Mouse (Mus musculus) neural tube, embryonic 11.5 days (tissue): ENCODE data around the gene Pgghg. TPM values are rescaled to one million over a fixed set of nuclear protein-coding genes. Genes with fewer than 3 reads are reported as not detected.

Experiments used
- ATAC-seq: fragments of 200-750 bp; cut with Nextera tagmentation; 2 replicates; pipeline ENCODE4 v1.8.0; 2017; ENCODE audit warnings: moderate number of reproducible peaks, mild to moderate bottlenecking, moderate TSS enrichment, moderate library complexity; ENCODE audit not compliant: insufficient read depth, low FRiP score, low TSS enrichment
- DNase-seq: peaks from one replicate; pipeline ENCODE4 v3.0.0-alpha.2; 2015; ENCODE audit warnings: low spot score
- H3K27ac ChIP-seq: fragments of 300-500 bp; sonication (generic); 2 replicates; pipeline ENCODE4 v1.5.1; 2014; ENCODE audit warnings: low read depth, mild to moderate bottlenecking, low read length
- H3K27me3 ChIP-seq: fragments of 300-500 bp; sonication (generic); 2 replicates; pipeline ENCODE4 v1.6.1; 2014; ENCODE audit warnings: mild to moderate bottlenecking, low read length, mixed read lengths; ENCODE audit not compliant: control insufficient read depth, insufficient read depth
- H3K36me3 ChIP-seq: fragments of 300-500 bp; sonication (generic); 2 replicates; pipeline ENCODE4 v1.6.1; 2014; ENCODE audit warnings: mild to moderate bottlenecking, low read length, moderate library complexity, mixed read lengths; ENCODE audit not compliant: control insufficient read depth, insufficient read depth
- H3K4me1 ChIP-seq: fragments of 300-500 bp; sonication (generic); 2 replicates; pipeline ENCODE4 v1.6.1; 2014; ENCODE audit warnings: low read length, mixed read lengths; ENCODE audit not compliant: control insufficient read depth, insufficient read depth
- H3K4me2 ChIP-seq: fragments of 300-500 bp; sonication (generic); 2 replicates; pipeline ENCODE4 v1.6.1; 2014; ENCODE audit warnings: low read depth, mild to moderate bottlenecking, moderate library complexity
- H3K4me3 ChIP-seq: fragments of 300-500 bp; sonication (generic); 2 replicates; pipeline ENCODE4 v1.5.1; 2014; ENCODE audit warnings: low read depth, low read length
- H3K9ac ChIP-seq: fragments of 300-500 bp; sonication (generic); 2 replicates; pipeline ENCODE4 v1.6.1; 2014; ENCODE audit warnings: mild to moderate bottlenecking, low read length
- H3K9me3 ChIP-seq: fragments of 300-500 bp; sonication (generic); 2 replicates; pipeline ENCODE4 v1.6.1; 2016; ENCODE audit warnings: low read length; ENCODE audit not compliant: control insufficient read depth
- WGBS: fragments of 180-500 bp; shearing (Covaris S2); extraction: QIAGEN DNeasy Blood & Tissue Kit; methylation state at CpG from one replicate; pipeline ENCODE4 v1.1.7; 2014; 5-methylcytosine and 5-hydroxymethylcytosine counted together
- polyA plus RNA-seq: library from polyadenylated mRNA; unstranded; fragments of >200 nt; fragmentation: Nextera tagmentation; extraction: Ambion mirVana; gene quantifications from 2 replicates; pipeline ENCODE4 v1.2.1, GENCODE M21; 2014

Pgghg gene
- polyA plus RNA-seq, 1 experiment from 2014 or later: 15.8 TPM

- H3K36me3 ChIP-seq: no peaks in the 10 kb centered on the region
- WGBS: 89% methylated on average over 17 of the region's 17 CpGs
- no peak overlapping the region for H3K4me3 ChIP-seq
- no peak overlapping the region for H3K4me2 ChIP-seq
- H3K27me3 ChIP-seq: no peaks in the 10 kb centered on the region
- no peak for ATAC-seq
- no peaks in the 10 kb centered on the region for H3K9me3 ChIP-seq
- H3K27ac ChIP-seq: no peak overlapping the region
- no peak overlapping the region for H3K9ac ChIP-seq
- H3K4me1 ChIP-seq: no peaks in the 10 kb centered on the region; the same call in 1 of the 2 replicates
- no peak for DNase-seq
These were observed 46.3 kb downstream of the Pgghg start for GRCm38 (mm10) chr7:140987182-140988138.

GRCm38 (mm10) chr7:140989022-140989421 lies 47.8 kb downstream of the Pgghg start:
- DNase-seq: no peak

GRCm38 (mm10) chr7:140990185-140990584 lies 49.0 kb downstream of the Pgghg start:
- 77% methylated on average over 6 of the region's 6 CpGs for WGBS
- H3K36me3 ChIP-seq: no peaks in the 10 kb centered on the region
- no peaks in the 10 kb centered on the region for H3K9me3 ChIP-seq
- no peaks in the 10 kb centered on the region for H3K27me3 ChIP-seq
- ATAC-seq: no peak
- no peak overlapping the region for H3K27ac ChIP-seq
- no peak for DNase-seq
- H3K4me2 ChIP-seq: no peak overlapping the region
- H3K4me1 ChIP-seq: no peaks in the 10 kb centered on the region; the same call in 1 of the 2 replicates
- no peak overlapping the region for H3K9ac ChIP-seq
- no peak overlapping the region for H3K4me3 ChIP-seq

More at GRCm38 (mm10) chr7:140989022-140989421, 47.8 kb downstream of the Pgghg start:
- Histone ChIP-seq H3K36me3 (no peaks in the 10 kb centered on the region), H3K4me1 (no peaks in the 10 kb centered on the region; the same call in 1 of the 2 replicates), H3K4me2 (no peak overlapping the region), H3K4me3 (no peak overlapping the region), H3K9ac (no peak overlapping the region), H3K27me3 (no peaks in the 10 kb centered on the region), H3K27ac (no peak overlapping the region), H3K9me3 (no peaks in the 10 kb centered on the region)
- no peak for ATAC-seq
- 77% methylated on average over 4 of the region's 4 CpGs for WGBS

GRCm38 (mm10) chr7:140990622-140991021 lies 49.4 kb downstream of the Pgghg start:
- no peak overlapping the region for H3K4me3 ChIP-seq
- no peak overlapping the region for H3K4me2 ChIP-seq
- H3K27me3 ChIP-seq: no peaks in the 10 kb centered on the region
- WGBS: 62% methylated on average over 5 of the region's 5 CpGs
- no peak overlapping the region for H3K9ac ChIP-seq
- no peak overlapping the region for H3K27ac ChIP-seq
- H3K36me3 ChIP-seq: no peaks in the 10 kb centered on the region
- H3K9me3 ChIP-seq: no peaks in the 10 kb centered on the region
- H3K4me1 ChIP-seq: no peaks in the 10 kb centered on the region; the same call in 1 of the 2 replicates
- ATAC-seq: no peak
- no peak for DNase-seq

GRCm38 (mm10) chr7:140991117-140991689 lies 50.0 kb downstream of the Pgghg start:
- Histone ChIP-seq H3K4me2 (no peak overlapping the region), H3K4me1 (no peaks in the 10 kb centered on the region; the same call in 1 of the 2 replicates), H3K36me3 (no peaks in the 10 kb centered on the region), H3K4me3 (no peak overlapping the region), H3K9ac (no peak overlapping the region), H3K27me3 (no peaks in the 10 kb centered on the region), H3K9me3 (no peaks in the 10 kb centered on the region), H3K27ac (no peak overlapping the region)
- WGBS: 88% methylated on average over 14 of the region's 14 CpGs
- no peak for ATAC-seq
- DNase-seq: no peak

Other genes with a start within 250 kb of the Pgghg start
- not detected in 2 replicates for gene Olfr541, start 244.1 kb upstream of the Pgghg start, polyA plus RNA-seq
- gene Cyp2e1, start 177.7 kb upstream of the Pgghg start, polyA plus RNA-seq: not detected in 2 replicates
- 0.22 TPM in 1 of 2 replicates, not detected in the other for gene Syce1, start 153.5 kb upstream of the Pgghg start, polyA plus RNA-seq
- gene Zfp941, start 119.2 kb upstream of the Pgghg start, polyA plus RNA-seq: 6.5 and 7.7 TPM in 2 replicates
- gene Urah, start 106.4 kb upstream of the Pgghg start, polyA plus RNA-seq: 0.34 TPM in 1 of 2 replicates, not detected in the other
- gene Scgb1c1, start 95.8 kb upstream of the Pgghg start, polyA plus RNA-seq: not detected in 2 replicates
- gene Odf3, start 93.6 kb upstream of the Pgghg start, polyA plus RNA-seq: not detected in 2 replicates
- not detected in 2 replicates for gene Gm45785, start 85.1 kb upstream of the Pgghg start, polyA plus RNA-seq
- gene Ric8a, start 84.4 kb upstream of the Pgghg start, polyA plus RNA-seq: 73.3 and 82.2 TPM in 2 replicates
- 27.4 and 31.1 TPM in 2 replicates for gene Bet1l, start 83.8 kb upstream of the Pgghg start, polyA plus RNA-seq
- 158 and 199 TPM in 2 replicates for gene Psmd13, start 59.4 kb upstream of the Pgghg start, polyA plus RNA-seq
- 22.4 and 26.0 TPM in 2 replicates for gene Sirt3, start 59.1 kb upstream of the Pgghg start, polyA plus RNA-seq
- 0.81 and 4.2 TPM in 2 replicates for gene Cox8b, start 40.9 kb upstream of the Pgghg start, polyA plus RNA-seq
- 0.15 and 0.20 TPM in 2 replicates for gene Nlrp6, start 20.5 kb upstream of the Pgghg start, polyA plus RNA-seq
- 1.2 and 1.4 TPM in 2 replicates for gene Ifitm5, start 8.9 kb downstream of the Pgghg start, polyA plus RNA-seq
- gene Gm45717, start 14.5 kb downstream of the Pgghg start, polyA plus RNA-seq: 0.69 TPM in 1 of 2 replicates, not detected in the other
- 383 and 395 TPM in 2 replicates for gene Ifitm2, start 14.6 kb downstream of the Pgghg start, polyA plus RNA-seq
- gene Ifitm1, start 25.8 kb downstream of the Pgghg start, polyA plus RNA-seq: 8.3 and 12.5 TPM in 2 replicates
- 20.1 and 21.0 TPM in 2 replicates for gene Ifitm3, start 69.4 kb downstream of the Pgghg start, polyA plus RNA-seq
- not detected in 2 replicates for gene Ifitm6, start 76.5 kb downstream of the Pgghg start, polyA plus RNA-seq
- gene Gm17387, start 87.7 kb downstream of the Pgghg start, polyA plus RNA-seq: not detected in 2 replicates
- gene B4galnt4, start 119.7 kb downstream of the Pgghg start, polyA plus RNA-seq: 14.5 and 17.1 TPM in 2 replicates
- 2.3 and 2.7 TPM in 2 replicates for gene Pkp3, start 136.8 kb downstream of the Pgghg start, polyA plus RNA-seq
- 2.4 and 3.1 TPM in 2 replicates for gene Sigirr, start 159.2 kb downstream of the Pgghg start, polyA plus RNA-seq
- gene Ano9, start 176.4 kb downstream of the Pgghg start, polyA plus RNA-seq: 0.09 TPM in 1 of 2 replicates, not detected in the other
- 69.0 and 69.5 TPM in 2 replicates for gene Ptdss2, start 181.0 kb downstream of the Pgghg start, polyA plus RNA-seq
- gene Rnh1, start 231.5 kb downstream of the Pgghg start, polyA plus RNA-seq: 69.5 and 69.7 TPM in 2 replicates